Mouse (Mus musculus) heart, embryonic 15.5 days (tissue): ENCODE results near the gene Nrros. TPM values are rescaled to one million over a fixed set of nuclear protein-coding genes. Genes with fewer than 3 reads are reported as not detected.
"Not testable (repeated sequence)": the region's sequence is repeated elsewhere in the genome, so short reads cannot be mapped to it uniquely, and the experiment has no call there.

Experiments used
- ATAC-seq: fragments of 200-750 bp; cut with Nextera tagmentation; replicated peaks from 2 replicates; pipeline ENCODE4 v1.8.0; 2017; ENCODE audit warnings: low read depth, moderate TSS enrichment; ENCODE audit not compliant: insufficient number of reproducible peaks, insufficient read depth, low FRiP score
- H3K27ac ChIP-seq: fragments of 300-500 bp; sonication (generic); 2 replicates; pipeline ENCODE4 v1.5.1; 2015; ENCODE audit warnings: mild to moderate bottlenecking, inconsistent platforms
- H3K27me3 ChIP-seq: fragments of 300-500 bp; sonication (generic); 2 replicates; pipeline ENCODE4 v1.6.1; 2015; ENCODE audit warnings: inconsistent platforms
- H3K36me3 ChIP-seq: fragments of 300-500 bp; sonication (generic); 2 replicates; pipeline ENCODE4 v1.6.1; 2015; ENCODE audit warnings: mild to moderate bottlenecking, inconsistent platforms
- H3K4me1 ChIP-seq: fragments of 300-500 bp; sonication (generic); replicated peaks from 2 replicates; pipeline ENCODE4 v1.6.1; 2015; ENCODE audit warnings: inconsistent platforms
- H3K4me2 ChIP-seq: fragments of 300-500 bp; sonication (generic); 2 replicates; pipeline ENCODE4 v1.6.1; 2015; ENCODE audit warnings: inconsistent platforms, mild to moderate bottlenecking, moderate library complexity
- H3K4me3 ChIP-seq: fragments of 300-500 bp; sonication (generic); 2 replicates; pipeline ENCODE4 v1.5.1; 2015; ENCODE audit warnings: mild to moderate bottlenecking, inconsistent platforms
- H3K9ac ChIP-seq: fragments of 300-500 bp; sonication (generic); 2 replicates; pipeline ENCODE4 v1.6.1; 2015; ENCODE audit warnings: mild to moderate bottlenecking, inconsistent platforms
- H3K9me3 ChIP-seq: fragments of 300-500 bp; sonication (generic); replicated peaks from 2 replicates; pipeline ENCODE4 v1.6.1; 2016; ENCODE audit warnings: inconsistent platforms
- WGBS: fragments of 180-500 bp; shearing (Covaris S2); methylation state at CpG from one replicate; pipeline ENCODE4 v1.1.7; 2015; ENCODE audit warnings: mixed read lengths; 5-methylcytosine and 5-hydroxymethylcytosine counted together
- polyA plus RNA-seq: library from polyadenylated mRNA; unstranded; fragments of >200 nt; fragmentation: Nextera tagmentation; extraction: Ambion mirVana; gene quantifications from 2 replicates; pipeline ENCODE4 v1.2.1, GENCODE M21; 2015

The Nrros gene
- polyA plus RNA-seq, 1 experiment from 2014 or later = 7.6 TPM

DNA sequence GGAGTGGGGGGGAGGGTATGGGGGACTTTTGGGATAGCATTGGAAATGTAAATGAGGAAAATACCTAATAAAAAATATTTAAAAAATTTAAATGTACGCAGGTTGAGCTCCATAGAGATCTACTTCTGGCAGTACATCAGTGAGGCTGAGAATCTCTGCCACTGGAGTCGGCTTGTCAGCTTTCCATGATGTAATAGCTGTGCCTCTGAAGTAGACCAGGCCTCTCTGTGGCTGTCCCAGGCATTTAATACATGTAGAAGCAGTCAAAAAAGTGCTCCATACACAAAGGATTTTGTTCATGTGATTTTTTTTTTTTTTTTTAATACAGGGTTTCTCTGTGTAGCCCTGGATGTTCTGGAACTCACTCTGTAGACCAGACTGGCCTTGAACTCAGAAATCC is 67.6 kb downstream of the Nrros start:
- not testable (repeated sequence) for H3K9me3 ChIP-seq, ATAC-seq, H3K27ac ChIP-seq, H3K27me3 ChIP-seq, H3K4me2 ChIP-seq, H3K9ac ChIP-seq, H3K4me3 ChIP-seq
- WGBS = 69% methylated on average over 2 of the region's 2 CpGs
- Histone ChIP-seq H3K4me1 (peaks cover 15% of the 10 kb centered on the region), H3K36me3 (peaks cover 11% of the 10 kb centered on the region)

Other genes starting within 250 kb of the Nrros start
- 0.68 and 0.73 TPM in 2 replicates for gene Pigz, start 231.7 kb downstream of the Nrros start, polyA plus RNA-seq
- gene 0610012G03Rik, start 217.1 kb downstream of the Nrros start, polyA plus RNA-seq = 104 and 106 TPM in 2 replicates
- gene Ncbp2, start 217.1 kb downstream of the Nrros start, polyA plus RNA-seq = 65.8 and 66.4 TPM in 2 replicates
- gene Senp5, start 162.3 kb downstream of the Nrros start, polyA plus RNA-seq = 9.9 and 10.9 TPM in 2 replicates
- gene Pak2, start 86.3 kb downstream of the Nrros start, polyA plus RNA-seq = 21.8 and 23.8 TPM in 2 replicates
- 60.1 and 64.3 TPM in 2 replicates for gene Pigx, start 65.9 kb downstream of the Nrros start, polyA plus RNA-seq
- gene Cep19, start 65.8 kb downstream of the Nrros start, polyA plus RNA-seq = 19.1 and 19.2 TPM in 2 replicates
- gene Bex6, start 14.2 kb upstream of the Nrros start, polyA plus RNA-seq = 0.42 TPM in 1 of 2 replicates, not detected in the other
- gene Fbxo45, start 81.6 kb upstream of the Nrros start, polyA plus RNA-seq = 8.7 and 11.0 TPM in 2 replicates
- gene Wdr53, start 81.6 kb upstream of the Nrros start, polyA plus RNA-seq = 9.5 and 10.6 TPM in 2 replicates
- gene Smco1, start 105.9 kb upstream of the Nrros start, polyA plus RNA-seq = 0.16 and 0.29 TPM in 2 replicates
- gene Rnf168, start 111.9 kb upstream of the Nrros start, polyA plus RNA-seq = 18.6 and 21.4 TPM in 2 replicates
- gene Ubxn7, start 166.7 kb upstream of the Nrros start, polyA plus RNA-seq = 16.6 and 17.8 TPM in 2 replicates
- gene Tm4sf19, start 234.9 kb upstream of the Nrros start, polyA plus RNA-seq = 0.22 TPM in 1 of 2 replicates, not detected in the other